Mouse (Mus musculus): ENCODE data around the gene Btbd35f21. TPM values are rescaled to one million over a fixed set of nuclear protein-coding genes. Genes with fewer than 3 reads are reported as not detected.
"Not testable (repeated sequence)": the region's sequence is repeated elsewhere in the genome, so short reads cannot be mapped to it uniquely, and the experiment has no call there.

Btbd35f21 gene
- total RNA-seq (2014; rRNA removed), result not detected in 2 replicates
- polyA plus RNA-seq (2015; fragmentation: Nextera tagmentation; extraction: Ambion mirVana), result not detected in 2 replicates

- not testable (repeated sequence) for H3K4me2 ChIP-seq (ENCODE audit: low read depth, low read length, poor library complexity, severe bottlenecking); H3K4me3 ChIP-seq (ENCODE audit: low read depth, low read length); H3K27ac ChIP-seq (ENCODE audit: low read depth, low read length); H3K9me3 ChIP-seq (ENCODE audit: low read length); ATAC-seq (ENCODE audit: low FRiP score); H3K4me1 ChIP-seq (ENCODE audit: insufficient read depth, low read length); H3K27me3 ChIP-seq (ENCODE audit: insufficient read depth, low read length); DNase-seq (ENCODE audit: low spot score); H3K36me3 ChIP-seq (ENCODE audit: insufficient read depth, low read length); H3K9ac ChIP-seq (replicated peaks; ENCODE audit: low read length, poor library complexity, severe bottlenecking)
- no CpG with 5 or more reads among the region's 2 CpGs for WGBS
Measured at GRCm38 (mm10) chrX:32725809-32726208, at the start of gene Btbd35f21. Btbd35f21 (plus strand) TSS chrX:32726109.

Other genes starting within 250 kb of the Btbd35f21 start
- not detected in 2 replicates for gene Btbd35f1, start 166.1 kb upstream of the Btbd35f21 start, total RNA-seq (2014; rRNA removed)
- not detected in 2 replicates for gene Btbd35f1, start 166.1 kb upstream of the Btbd35f21 start, polyA plus RNA-seq (2015; fragmentation: Nextera tagmentation; extraction: Ambion mirVana)
- not detected in 2 replicates for gene Gm5926, start 75.4 kb upstream of the Btbd35f21 start, total RNA-seq (2014; rRNA removed)
- not detected in 2 replicates for gene Gm5926, start 75.4 kb upstream of the Btbd35f21 start, polyA plus RNA-seq (2015; fragmentation: Nextera tagmentation; extraction: Ambion mirVana)
- gene Btbd35f30, start 168.5 kb downstream of the Btbd35f21 start, total RNA-seq (2014; rRNA removed), result not detected in 2 replicates
- not detected in 2 replicates for gene Btbd35f30, start 168.5 kb downstream of the Btbd35f21 start, polyA plus RNA-seq (2015; fragmentation: Nextera tagmentation; extraction: Ambion mirVana)
- not detected in 2 replicates for gene Gm21789, start 215.7 kb downstream of the Btbd35f21 start, total RNA-seq (2014; rRNA removed)
- gene Gm21789, start 215.7 kb downstream of the Btbd35f21 start, polyA plus RNA-seq (2015; fragmentation: Nextera tagmentation; extraction: Ambion mirVana), result not detected in 2 replicates
- gene Btbd35f5, start 247.8 kb downstream of the Btbd35f21 start, total RNA-seq (2014; rRNA removed), result not detected in 2 replicates
- gene Btbd35f5, start 247.8 kb downstream of the Btbd35f21 start, polyA plus RNA-seq (2015; fragmentation: Nextera tagmentation; extraction: Ambion mirVana), result not detected in 2 replicates